Mouse (Mus musculus) kidney, adult 2 months (tissue): ENCODE measurements at regions not wholly inside any gene's neighbourhood (a gene's known extent, or its start where the extent isn't known, plus 50 kb on each side); places are given as distances from the start of the nearest gene placed in this dataset.

Experiments
- DNase-seq: peaks from one replicate; pipeline ENCODE4 v3.0.0; 2021
- H3K27ac ChIP-seq: fragments of 200-500 bp; 2 replicates; pipeline ENCODE4 v1.5.1; 2012; ENCODE audit warnings: low read depth, low read length, control low read depth, inconsistent platforms; ENCODE audit not compliant: insufficient read depth
- H3K27me3 ChIP-seq: fragments of 200-500 bp; replicated peaks from 2 replicates; pipeline ENCODE4 v1.6.1; 2012; ENCODE audit warnings: mild to moderate bottlenecking, moderate library complexity, low read length, inconsistent platforms; ENCODE audit not compliant: control insufficient read depth, insufficient read depth
- H3K36me3 ChIP-seq: fragments of 200-500 bp; 2 replicates; pipeline ENCODE4 v1.6.1; 2012; ENCODE audit warnings: mild to moderate bottlenecking, moderate library complexity, low read length, inconsistent platforms; ENCODE audit not compliant: control insufficient read depth, insufficient read depth
- H3K4me1 ChIP-seq: fragments of 200-500 bp; 2 replicates; pipeline ENCODE4 v1.6.1; 2011; ENCODE audit warnings: low read length; ENCODE audit not compliant: control insufficient read depth, insufficient read depth
- H3K4me3 ChIP-seq: fragments of 200-500 bp; 2 replicates; pipeline ENCODE4 v1.5.1; 2011; ENCODE audit warnings: mild to moderate bottlenecking, low read depth, low read length, control low read depth; ENCODE audit not compliant: insufficient read depth
- CTCF ChIP-seq: fragments of 200-500 bp; conservative IDR thresholded peaks from 2 replicates; pipeline ENCODE4 v1.5.1; 2011; ENCODE audit warnings: low read depth, mild to moderate bottlenecking, control low read depth, low read length, moderate library complexity, mixed read lengths; ENCODE audit not compliant: insufficient read depth, insufficient read length
- POLR2A ChIP-seq: fragments of 200-500 bp; IDR thresholded peaks from one replicate; pipeline ENCODE4 v1.6.1; 2011; ENCODE audit warnings: low read depth, low read length, control low read depth
- WGBS: fragments of 180-500 bp; shearing (Covaris S2); methylation state at CpG from one replicate; pipeline ENCODE4 v1.1.7; 2018; 5-methylcytosine and 5-hydroxymethylcytosine counted together

DNA sequence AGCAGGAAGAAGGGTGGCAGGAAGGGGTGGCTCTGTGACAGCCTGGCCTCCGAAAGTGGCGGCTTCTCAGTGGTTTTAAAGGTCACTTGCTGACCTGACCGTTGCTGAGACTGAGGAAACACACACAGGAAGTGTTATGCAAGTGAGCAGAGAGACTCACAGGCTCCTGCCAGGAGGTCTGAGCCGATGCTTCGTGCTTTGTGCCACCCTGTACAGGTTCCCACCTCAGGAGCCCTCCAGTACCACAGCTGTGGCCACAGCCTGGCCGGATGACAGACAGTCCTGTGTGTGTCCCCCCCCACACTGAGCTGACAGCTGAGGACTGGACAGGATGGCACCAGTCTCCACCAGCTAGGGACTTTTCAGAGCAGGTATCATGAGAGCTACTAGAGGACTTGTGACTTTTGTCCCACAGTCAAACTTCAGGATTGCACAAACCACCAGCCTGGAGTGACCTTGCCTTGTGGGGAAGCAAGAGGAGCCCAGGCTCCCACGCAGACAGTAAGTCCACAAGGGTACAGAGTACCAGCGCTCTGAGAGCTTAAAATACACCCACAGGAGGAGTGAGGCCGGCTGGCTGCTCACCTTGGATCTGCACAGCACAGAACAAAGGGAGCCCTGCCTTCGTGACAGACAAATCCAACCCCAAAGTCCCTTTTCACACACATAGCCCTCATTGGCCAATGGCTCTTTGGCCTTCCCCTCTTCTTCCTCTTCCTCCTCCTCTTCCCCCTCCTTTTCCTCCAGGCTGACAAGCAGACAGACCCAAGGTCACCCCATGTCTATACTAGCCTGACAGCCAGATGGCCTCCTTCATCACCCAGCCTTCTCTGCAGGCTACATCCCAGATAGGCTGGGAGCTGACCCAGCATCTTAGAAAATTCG lies 158.1 kb upstream of the Rreb1 start:
- TF ChIP-seq POLR2A (no peak), CTCF (0 out of 2 replicates have a peak, but pooled peaks have one; percentile 10)
- Histone ChIP-seq H3K4me1 (peaks cover 13% of the 10 kb centered on the region), H3K4me3 (no peak overlapping the region), H3K36me3 (no peaks in the 10 kb centered on the region), H3K27me3 (no peaks in the 10 kb centered on the region), H3K27ac (peak overlapping the region; percentile 96)
- 22% methylated on average over 11 of the region's 11 CpGs for whole genome bisulfite sequencing
- peak; percentile 90 for DNase-seq

DNA sequence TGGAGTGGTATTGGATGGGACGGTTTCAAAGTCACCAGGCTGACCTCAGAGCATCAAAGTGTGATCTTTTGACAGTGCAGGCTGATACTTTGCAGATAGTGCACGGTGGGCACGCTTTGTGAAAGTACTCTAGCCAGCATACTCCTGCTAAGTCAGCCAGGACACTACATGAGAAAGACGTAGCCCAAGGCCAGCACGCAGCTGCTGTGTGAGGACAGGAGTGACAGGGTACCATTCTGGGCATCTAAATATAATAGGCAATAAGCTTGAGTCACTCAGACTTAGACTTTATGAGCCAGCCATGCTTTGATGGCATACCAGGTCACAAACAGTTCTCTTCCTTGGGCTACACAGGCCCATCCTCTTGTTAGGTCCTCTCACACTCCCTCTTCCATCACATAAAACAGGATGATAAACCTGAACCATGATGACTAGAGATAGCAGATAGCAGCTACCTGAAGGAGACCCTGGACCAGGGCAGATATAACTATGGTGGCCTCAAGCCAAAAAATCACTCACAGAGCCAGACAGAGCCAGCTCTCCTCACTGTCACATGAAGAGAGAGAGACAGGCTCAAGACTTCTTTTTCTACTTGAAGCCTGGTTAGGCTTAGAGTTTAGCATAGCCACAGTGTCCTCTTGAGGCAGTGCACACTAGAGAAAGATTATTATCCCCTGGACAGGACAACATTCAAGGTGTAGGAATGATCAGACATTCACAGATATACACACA lies 156.7 kb upstream of the Rreb1 start:
- WGBS: 97% methylated on average over 5 of the region's 5 CpGs
- Histone ChIP-seq H3K27me3 (no peaks in the 10 kb centered on the region), H3K27ac (no peak overlapping the region), H3K4me3 (no peak overlapping the region), H3K4me1 (peaks cover 13% of the 10 kb centered on the region), H3K36me3 (no peaks in the 10 kb centered on the region)
- no peak for DNase-seq
- TF ChIP-seq POLR2A (no peak), CTCF (no peak)

DNA sequence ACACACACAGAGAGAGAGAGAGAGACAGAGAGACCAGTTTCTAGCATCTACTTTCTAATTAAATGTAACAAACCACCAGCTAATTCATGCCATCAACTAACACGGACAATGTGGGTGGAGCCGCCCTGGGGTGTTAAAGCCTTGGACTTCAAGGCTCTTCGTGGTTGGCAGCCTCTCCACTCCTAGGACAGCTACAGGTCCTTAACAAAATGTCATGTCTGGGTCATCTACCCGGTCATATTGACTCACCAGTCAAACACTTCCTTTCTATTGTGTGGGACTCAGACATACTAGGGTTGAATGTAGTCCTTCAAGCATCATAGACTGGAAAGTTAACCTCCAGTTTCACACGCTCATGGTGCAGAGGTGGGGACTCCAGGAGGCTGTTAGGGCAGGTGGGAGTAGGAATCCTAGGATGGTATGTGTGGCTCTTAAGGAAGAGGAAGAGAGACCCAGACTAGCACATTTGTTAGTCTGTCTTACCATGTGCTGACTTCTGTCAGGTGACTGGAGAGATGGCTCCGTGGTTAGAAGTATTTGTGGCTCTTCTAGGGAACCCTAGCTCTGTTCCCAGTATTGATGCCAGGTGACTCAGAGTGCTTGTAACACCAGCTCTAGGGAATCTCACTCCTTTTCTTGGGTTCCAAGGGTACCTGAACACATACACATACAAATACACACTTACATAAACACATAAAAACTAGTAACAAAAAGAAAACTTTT lies 155.7 kb upstream of the Rreb1 start:
- 53% methylated on average over 6 of the region's 6 CpGs for WGBS
- Histone ChIP-seq H3K27ac (no peak overlapping the region), H3K4me3 (no peak overlapping the region), H3K36me3 (no peaks in the 10 kb centered on the region), H3K4me1 (peaks cover 13% of the 10 kb centered on the region), H3K27me3 (no peaks in the 10 kb centered on the region)
- DNase-seq: peak; percentile 14
- TF ChIP-seq CTCF (no peak), POLR2A (no peak)

DNA sequence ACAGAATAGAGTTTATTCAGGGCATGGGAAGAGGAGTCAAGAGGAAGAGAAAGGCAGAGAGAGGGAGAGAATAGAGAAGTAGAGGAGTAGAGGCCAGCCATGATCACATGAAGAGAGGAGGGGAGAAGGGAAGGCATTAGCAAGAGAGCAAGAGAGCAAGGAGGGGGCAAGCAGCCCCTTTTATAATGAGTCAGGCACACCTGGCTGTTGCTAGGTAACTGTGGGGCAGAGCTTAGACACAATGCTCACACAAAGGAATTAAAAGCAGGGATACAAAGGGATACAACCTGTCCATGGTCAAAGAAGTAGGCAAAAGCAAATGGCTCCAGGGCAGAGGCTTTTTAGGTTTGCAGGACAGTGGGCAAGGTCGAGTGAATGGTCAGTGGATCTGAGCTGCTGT lies 153.5 kb upstream of the Rreb1 start:
- no peak overlapping the region for H3K27ac ChIP-seq
- no peak for DNase-seq
- TF ChIP-seq POLR2A (no peak), CTCF (no peak)
- 76% methylated on average over 1 of the region's 1 CpGs for WGBS
- no peaks in the 10 kb centered on the region for H3K36me3 ChIP-seq
- no peaks in the 10 kb centered on the region for H3K27me3 ChIP-seq
- H3K4me1 ChIP-seq: peaks cover 8% of the 10 kb centered on the region
- H3K4me3 ChIP-seq: no peak overlapping the region

DNA sequence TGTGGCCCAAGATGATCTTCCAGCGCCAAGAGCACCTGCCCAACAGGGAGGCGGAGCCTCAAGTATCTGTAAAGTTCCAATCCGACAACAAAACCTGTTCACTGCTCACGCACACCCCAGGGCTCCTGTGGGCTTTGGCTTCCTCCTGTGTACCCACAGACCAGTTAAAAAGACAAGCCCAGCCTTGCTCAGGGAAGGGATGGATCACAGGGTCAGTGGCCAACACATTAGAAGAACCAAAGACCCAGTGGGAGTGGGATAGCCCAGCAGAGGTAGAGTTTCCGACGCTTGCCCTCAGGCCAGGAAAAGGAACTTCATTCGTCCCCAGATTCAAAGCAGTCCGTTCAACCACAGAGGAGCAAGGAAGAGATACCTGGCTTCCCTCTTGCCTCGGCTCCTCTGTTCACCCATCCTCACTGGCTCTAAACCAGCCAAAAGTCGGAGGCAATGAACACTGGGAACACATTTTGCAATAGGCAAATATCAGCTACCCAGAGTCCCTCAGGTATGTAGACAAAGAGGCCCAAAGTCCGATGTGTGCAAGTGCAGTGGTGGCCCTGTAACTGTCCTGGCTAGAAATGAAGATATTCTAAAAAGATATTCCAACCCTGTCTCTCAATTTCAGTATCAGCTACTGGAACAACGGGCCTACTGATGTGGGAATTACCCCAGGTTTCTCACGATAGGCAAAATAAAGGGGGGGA lies 152.5 kb upstream of the Rreb1 start:
- Histone ChIP-seq H3K4me3 (no peak overlapping the region), H3K36me3 (no peaks in the 10 kb centered on the region), H3K27ac (no peak overlapping the region), H3K27me3 (no peaks in the 10 kb centered on the region), H3K4me1 (no peaks in the 10 kb centered on the region)
- WGBS: 93% methylated on average over 13 of the region's 13 CpGs
- DNase-seq: no peak
- TF ChIP-seq CTCF: no peak
- no peak for TF ChIP-seq POLR2A

DNA sequence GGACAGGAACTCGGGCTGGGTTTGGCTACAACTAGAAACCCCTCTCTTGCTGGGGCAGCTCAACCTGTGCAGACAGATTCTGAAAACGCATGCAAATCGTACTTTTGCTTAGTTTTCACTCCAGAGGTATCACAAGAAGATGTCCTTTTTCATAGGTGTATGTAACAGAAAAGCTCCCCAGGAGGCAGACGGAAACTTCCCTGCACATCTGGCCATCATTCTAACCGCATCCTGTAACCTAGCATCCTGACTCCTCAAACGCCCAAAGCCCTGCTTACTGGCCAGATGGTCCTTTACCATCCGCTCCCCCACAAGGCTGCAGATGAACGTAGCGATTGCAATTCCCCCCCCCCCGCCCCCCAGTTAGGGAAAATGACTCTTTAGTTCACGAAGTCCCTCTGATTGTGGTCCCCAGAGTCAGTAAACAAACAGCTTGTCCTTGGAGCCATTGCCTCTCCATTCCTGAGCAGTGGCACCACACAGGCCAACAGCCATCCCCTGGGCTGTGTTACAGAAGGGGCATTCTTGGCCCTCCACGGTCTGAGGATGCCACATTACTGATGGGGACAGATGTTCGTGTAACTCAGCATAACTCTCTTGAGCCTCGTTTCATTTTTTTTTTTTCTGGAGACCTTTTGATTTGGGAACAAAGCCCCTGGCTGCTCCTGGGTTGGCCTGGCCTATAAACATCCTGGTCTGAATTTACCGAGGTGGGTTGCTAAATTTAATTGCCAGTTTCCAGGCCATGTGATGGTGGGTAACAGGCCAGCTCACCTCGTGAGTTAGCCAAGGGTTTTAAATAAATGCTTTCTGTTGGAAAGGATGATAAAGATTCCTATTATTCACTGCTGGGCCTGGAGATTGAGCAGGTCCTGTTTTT lies 149.6 kb upstream of the Rreb1 start:
- H3K4me3 ChIP-seq: no peak overlapping the region
- DNase-seq: no peak
- 73% methylated on average over 16 of the region's 16 CpGs for WGBS
- H3K36me3 ChIP-seq: no peaks in the 10 kb centered on the region
- H3K27ac ChIP-seq: no peak overlapping the region
- TF ChIP-seq CTCF: no peak
- no peak for TF ChIP-seq POLR2A
- no peaks in the 10 kb centered on the region for H3K27me3 ChIP-seq
- no peaks in the 10 kb centered on the region for H3K4me1 ChIP-seq
